Mouse (Mus musculus): ENCODE results near the gene Pxt1.

- no peak for TF ChIP-seq CTCF (IDR thresholded peaks at IDR 0.05; ENCODE audit: borderline replicate concordance, insufficient read depth, low read length)
- TF ChIP-seq POLR2A (IDR thresholded peaks at IDR 0.05; ENCODE audit: low read depth, low read length): no peak
These were observed 48.3 kb downstream of the Pxt1 start for GRCm38 (mm10) chr17:28895217-28895875.

All from embryonic fibroblast, embryonic 13.5 days (primary cell).